Mouse (Mus musculus): ENCODE data around the gene Gpr156. TPM values are rescaled to one million over a fixed set of nuclear protein-coding genes. Genes with fewer than 3 reads are reported as not detected.

The Gpr156 gene
- polyA plus RNA-seq, 1 experiment from 2014 or later = 0.02 TPM

DNA sequence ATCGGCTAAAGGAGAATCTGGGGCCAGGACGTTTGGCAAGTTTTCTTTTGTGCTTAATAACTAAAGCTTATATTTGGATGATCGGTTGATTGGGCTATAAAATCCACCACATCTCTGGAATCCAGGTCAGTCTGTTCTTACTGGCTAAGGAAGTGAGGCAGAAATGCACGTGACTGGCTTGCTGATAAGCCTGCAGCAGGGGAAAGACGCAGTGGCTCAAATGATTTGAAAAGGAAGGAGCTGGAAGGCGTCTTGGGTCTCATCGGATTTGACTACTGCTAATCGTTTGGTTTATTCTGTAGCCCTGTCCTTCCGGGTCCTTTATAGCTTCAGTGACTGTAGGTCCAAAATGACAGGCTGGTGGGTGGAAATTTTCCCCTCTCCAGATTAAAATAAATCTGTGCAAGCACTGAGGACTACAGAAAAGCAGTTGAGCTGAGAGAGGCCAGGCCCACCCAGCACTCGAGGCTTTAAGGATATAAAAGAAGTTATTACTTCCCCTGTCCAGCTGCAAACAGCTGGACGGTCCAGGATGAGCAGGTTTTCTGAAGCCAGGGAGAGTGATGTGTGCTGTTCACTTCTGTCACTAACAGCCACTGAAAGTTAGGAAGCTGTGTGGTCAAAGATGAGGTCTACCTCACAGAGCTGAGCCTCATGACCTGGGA, 57.7 kb downstream of the Gpr156 start:
- Histone ChIP-seq H3K4me2 (ENCODE audit: low read depth, low read length) (no peak overlapping the region), H3K27me3 (ENCODE audit: insufficient read depth, low read length) (no peaks in the 10 kb centered on the region), H3K27ac (ENCODE audit: low read depth) (no peak overlapping the region), H3K36me3 (replicated peaks; ENCODE audit: insufficient read depth, low read length) (no peaks in the 10 kb centered on the region), H3K4me3 (ENCODE audit: low read depth, low read length) (no peak overlapping the region), H3K4me1 (ENCODE audit: insufficient read depth) (no peaks in the 10 kb centered on the region), H3K9me3 (ENCODE audit: low read length) (no peaks in the 10 kb centered on the region), H3K9ac (replicated peaks) (no peak overlapping the region)
- no peak for TF ChIP-seq EP300 (IDR thresholded peaks at IDR 0.05; ENCODE audit: low read depth)
- no peak for TF ChIP-seq CTCF (IDR thresholded peaks at IDR 0.05; ENCODE audit: low read depth)
- DNase-seq (no peak), ATAC-seq (no peak)
- WGBS (ENCODE audit: insufficient replicate concordance) = 52% methylated on average over 11 of the region's 11 CpGs

GRCm38 (mm10) chr16:37974520-37975340, 58.4 kb downstream of the Gpr156 start:
- Histone ChIP-seq H3K9me3 (ENCODE audit: low read length) (no peaks in the 10 kb centered on the region), H3K27ac (ENCODE audit: low read depth) (no peak overlapping the region), H3K4me1 (ENCODE audit: insufficient read depth) (no peaks in the 10 kb centered on the region), H3K36me3 (replicated peaks; ENCODE audit: insufficient read depth, low read length) (no peaks in the 10 kb centered on the region), H3K4me3 (ENCODE audit: low read depth, low read length) (no peak overlapping the region), H3K9ac (replicated peaks) (no peak overlapping the region), H3K27me3 (ENCODE audit: insufficient read depth, low read length) (no peaks in the 10 kb centered on the region), H3K4me2 (ENCODE audit: low read depth, low read length) (no peak overlapping the region)
- no peak for ATAC-seq
- DNase-seq = no peak
- 42% methylated on average over 13 of the region's 13 CpGs for WGBS (ENCODE audit: insufficient replicate concordance)
- TF ChIP-seq EP300 (IDR thresholded peaks at IDR 0.05; ENCODE audit: low read depth) (no peak), CTCF (IDR thresholded peaks at IDR 0.05; ENCODE audit: low read depth) (peak; percentile 54)

- Histone ChIP-seq H3K4me2 (ENCODE audit: low read depth, low read length) (no peak overlapping the region), H3K9ac (replicated peaks) (no peak overlapping the region), H3K9me3 (ENCODE audit: low read length) (no peaks in the 10 kb centered on the region), H3K4me1 (ENCODE audit: insufficient read depth) (no peaks in the 10 kb centered on the region), H3K4me3 (ENCODE audit: low read depth, low read length) (no peak overlapping the region), H3K36me3 (replicated peaks; ENCODE audit: insufficient read depth, low read length) (no peaks in the 10 kb centered on the region), H3K27ac (ENCODE audit: low read depth) (no peak overlapping the region), H3K27me3 (ENCODE audit: insufficient read depth, low read length) (no peaks in the 10 kb centered on the region)
- DNase-seq (no peak), ATAC-seq (no peak)
- WGBS (ENCODE audit: insufficient replicate concordance) = 72% methylated on average over 1 of the region's 1 CpGs
- TF ChIP-seq EP300 (IDR thresholded peaks at IDR 0.05; ENCODE audit: low read depth) (no peak), CTCF (IDR thresholded peaks at IDR 0.05; ENCODE audit: low read depth) (no peak)
These were observed 65.6 kb downstream of the Gpr156 start for GRCm38 (mm10) chr16:37981907-37982306.

DNA sequence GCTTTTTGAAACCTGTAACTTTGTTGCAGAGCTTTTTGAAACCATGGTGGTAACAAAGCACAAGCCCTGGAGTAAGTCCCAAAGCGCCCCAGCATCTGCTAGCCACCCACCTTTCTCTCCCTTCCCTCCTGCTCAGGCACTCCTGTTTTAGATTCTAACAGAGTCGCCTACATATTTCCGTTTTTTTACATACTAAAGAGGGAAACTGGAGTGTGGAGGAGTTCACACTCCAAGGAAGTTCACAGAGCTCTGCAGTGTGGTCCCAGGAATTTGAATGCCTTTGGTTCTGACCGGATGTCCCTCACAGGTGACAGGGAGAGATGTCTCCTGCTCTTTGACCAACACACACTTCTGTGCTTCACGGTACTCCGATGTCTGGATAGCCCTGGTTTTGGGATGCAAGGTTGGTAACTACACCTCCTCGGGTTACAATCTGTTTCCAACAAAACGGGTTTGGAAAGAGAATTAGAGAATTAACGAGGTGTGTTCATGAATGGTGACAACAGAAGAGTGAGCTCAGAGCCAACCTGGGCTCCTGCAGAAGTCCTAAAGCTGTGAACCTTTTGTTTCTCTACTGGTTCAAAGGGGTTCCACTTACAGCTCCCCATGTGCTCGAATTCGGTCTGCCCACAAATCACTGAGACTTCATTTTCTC, 72.0 kb downstream of the Gpr156 start:
- H3K36me3 ChIP-seq (replicated peaks; ENCODE audit: insufficient read depth, low read length) = no peaks in the 10 kb centered on the region
- no peak overlapping the region for H3K4me2 ChIP-seq (ENCODE audit: low read depth, low read length)
- H3K4me3 ChIP-seq (ENCODE audit: low read depth, low read length) = no peak overlapping the region
- no peak for TF ChIP-seq EP300 (IDR thresholded peaks at IDR 0.05; ENCODE audit: low read depth)
- no peak for TF ChIP-seq CTCF (IDR thresholded peaks at IDR 0.05; ENCODE audit: low read depth)
- 51% methylated on average over 11 of the region's 11 CpGs for WGBS (ENCODE audit: insufficient replicate concordance)
- no peak for DNase-seq
- no peaks in the 10 kb centered on the region for H3K27me3 ChIP-seq (ENCODE audit: insufficient read depth, low read length)
- H3K27ac ChIP-seq (ENCODE audit: low read depth) = no peak overlapping the region
- H3K4me1 ChIP-seq (ENCODE audit: insufficient read depth) = peaks cover 4% of the 10 kb centered on the region; the same call in 1 of the 2 replicates
- H3K9me3 ChIP-seq (ENCODE audit: low read length) = no peaks in the 10 kb centered on the region
- no peak overlapping the region for H3K9ac ChIP-seq (replicated peaks)
- no peak for ATAC-seq

- ATAC-seq (no peak), DNase-seq (no peak)
- 64% methylated on average over 3 of the region's 3 CpGs for WGBS (ENCODE audit: insufficient replicate concordance)
- no peaks in the 10 kb centered on the region for H3K27me3 ChIP-seq (ENCODE audit: insufficient read depth, low read length)
- no peaks in the 10 kb centered on the region for H3K36me3 ChIP-seq (replicated peaks; ENCODE audit: insufficient read depth, low read length)
- no peak for TF ChIP-seq EP300 (IDR thresholded peaks at IDR 0.05; ENCODE audit: low read depth)
- TF ChIP-seq CTCF (IDR thresholded peaks at IDR 0.05; ENCODE audit: low read depth) = no peak
- no peak overlapping the region for H3K4me3 ChIP-seq (ENCODE audit: low read depth, low read length)
- H3K4me1 ChIP-seq (ENCODE audit: insufficient read depth) = peaks cover 6% of the 10 kb centered on the region; the same call in 1 of the 2 replicates
- no peak overlapping the region for H3K9ac ChIP-seq (replicated peaks)
- H3K27ac ChIP-seq (ENCODE audit: low read depth) = no peak overlapping the region
- H3K9me3 ChIP-seq (ENCODE audit: low read length) = no peaks in the 10 kb centered on the region
- H3K4me2 ChIP-seq (ENCODE audit: low read depth, low read length) = no peak overlapping the region
These were observed 73.5 kb downstream of the Gpr156 start for GRCm38 (mm10) chr16:37989796-37990195.

Measured in liver, postnatal 0 days (tissue).